Mouse (Mus musculus) intestine, embryonic 14.5 days (tissue): ENCODE measurements around the gene Gm10964. TPM values are rescaled to one million over a fixed set of nuclear protein-coding genes. Genes with fewer than 3 reads are reported as not detected.

Source experiments
- ATAC-seq: fragments of 200-750 bp; cut with Nextera tagmentation; replicated peaks from 2 replicates; pipeline ENCODE4 v1.8.0; 2017; ENCODE audit warnings: low read depth, moderate number of reproducible peaks, moderate TSS enrichment, moderate library complexity; ENCODE audit not compliant: low FRiP score, low TSS enrichment
- DNase-seq: peaks from one replicate; pipeline ENCODE4 v3.0.0-alpha.2; 2018; ENCODE audit warnings: low spot score
- H3K27ac ChIP-seq: fragments of 300-500 bp; sonication (generic); 2 replicates; pipeline ENCODE4 v1.5.1; 2014; ENCODE audit warnings: low read depth, mild to moderate bottlenecking, control low read depth
- H3K27me3 ChIP-seq: fragments of 300-500 bp; sonication (generic); replicated peaks from 2 replicates; pipeline ENCODE4 v1.6.1; 2014; ENCODE audit warnings: low read length, control low read depth; ENCODE audit not compliant: control insufficient read depth, insufficient read depth
- H3K36me3 ChIP-seq: fragments of 300-500 bp; sonication (generic); 2 replicates; pipeline ENCODE4 v1.6.1; 2014; ENCODE audit warnings: low read length, control low read depth; ENCODE audit not compliant: control insufficient read depth, insufficient read depth
- H3K4me1 ChIP-seq: fragments of 300-500 bp; sonication (generic); replicated peaks from 2 replicates; pipeline ENCODE4 v1.6.1; 2014; ENCODE audit warnings: low read length, control low read depth, mixed read lengths; ENCODE audit not compliant: control insufficient read depth, insufficient read depth
- H3K4me2 ChIP-seq: fragments of 300-500 bp; sonication (generic); 2 replicates; pipeline ENCODE4 v1.6.1; 2014; ENCODE audit warnings: low read length
- H3K4me3 ChIP-seq: fragments of 300-500 bp; sonication (generic); 2 replicates; pipeline ENCODE4 v1.5.1; 2014; ENCODE audit warnings: low read depth, low read length, control low read depth, mixed read lengths
- H3K9ac ChIP-seq: fragments of 300-500 bp; sonication (generic); 2 replicates; pipeline ENCODE4 v1.6.1; 2014; ENCODE audit warnings: mild to moderate bottlenecking, low read length
- H3K9me3 ChIP-seq: fragments of 300-500 bp; sonication (generic); 2 replicates; pipeline ENCODE4 v1.6.1; 2016; ENCODE audit warnings: low read length, control low read depth; ENCODE audit not compliant: control insufficient read depth
- WGBS: fragments of 180-500 bp; shearing (Covaris S2); extraction: QIAGEN DNeasy Blood & Tissue Kit; methylation state at CpG from one replicate; pipeline ENCODE4 v1.1.7; 2014; 5-methylcytosine and 5-hydroxymethylcytosine counted together
- polyA plus RNA-seq: library from polyadenylated mRNA; unstranded; fragments of >200 nt; fragmentation: Nextera tagmentation; extraction: Ambion mirVana; gene quantifications from 2 replicates; pipeline ENCODE4 v1.2.1, GENCODE M21; 2014

Gene Gm10964
- polyA plus RNA-seq, 1 experiment from 2014 or later = not detected

- DNase-seq (no peak), ATAC-seq (no peak)
- peaks cover 25% of the 10 kb centered on the region for H3K4me1 ChIP-seq
- H3K4me3 ChIP-seq = no peak overlapping the region
- H3K27me3 ChIP-seq = no peaks in the 10 kb centered on the region
- no peak overlapping the region for H3K4me2 ChIP-seq
- H3K9ac ChIP-seq = no peak overlapping the region
- 41% methylated on average over 5 of the region's 5 CpGs for WGBS
- no peaks in the 10 kb centered on the region for H3K9me3 ChIP-seq
- no peak overlapping the region for H3K27ac ChIP-seq
- H3K36me3 ChIP-seq = peaks cover 36% of the 10 kb centered on the region
These were observed 1.2 kb downstream of the Gm10964 start for GRCm38 (mm10) chr3:103740342-103740741.

DNA sequence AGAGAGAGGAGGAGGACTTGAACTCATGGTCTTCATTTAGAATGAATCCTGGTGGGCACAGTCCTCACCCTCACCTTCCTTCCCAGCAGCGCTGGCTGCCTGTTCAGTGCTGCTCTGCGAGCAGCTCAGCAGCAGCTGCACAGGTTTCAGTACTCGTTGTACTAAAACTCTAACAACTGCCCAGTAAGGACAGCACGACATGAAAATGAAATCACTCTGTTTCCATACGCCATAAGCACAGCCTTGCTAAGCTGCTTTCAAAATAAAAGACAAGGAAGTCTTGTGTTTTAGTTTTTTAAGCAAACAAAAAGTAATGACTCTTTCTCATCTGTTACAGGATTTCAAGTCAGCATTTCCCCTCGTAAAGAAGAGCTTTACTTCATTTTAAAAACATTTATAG lies 4.0 kb downstream of the Gm10964 start:
- WGBS = 78% methylated on average over 6 of the region's 6 CpGs
- no peak for DNase-seq
- H3K4me3 ChIP-seq = no peak overlapping the region
- no peak overlapping the region for H3K27ac ChIP-seq
- H3K27me3 ChIP-seq = no peaks in the 10 kb centered on the region
- no peak overlapping the region for H3K9ac ChIP-seq
- H3K4me2 ChIP-seq = no peak overlapping the region
- H3K36me3 ChIP-seq = peaks cover 64% of the 10 kb centered on the region
- no peak for ATAC-seq
- peaks cover 8% of the 10 kb centered on the region for H3K4me1 ChIP-seq
- no peaks in the 10 kb centered on the region for H3K9me3 ChIP-seq

- Histone ChIP-seq H3K9ac (no peak overlapping the region), H3K36me3 (peaks cover 84% of the 10 kb centered on the region), H3K4me1 (peaks cover 4% of the 10 kb centered on the region; the same call in 1 of the 2 replicates), H3K4me2 (no peak overlapping the region), H3K27me3 (no peaks in the 10 kb centered on the region), H3K27ac (no peak overlapping the region), H3K4me3 (no peak overlapping the region), H3K9me3 (no peaks in the 10 kb centered on the region)
- DNase-seq (no peak), ATAC-seq (no peak)
- WGBS = 92% methylated on average over 14 of the region's 14 CpGs
These were observed 6.0 kb downstream of the Gm10964 start for GRCm38 (mm10) chr3:103745001-103745770.

- Histone ChIP-seq H3K9ac (no peak overlapping the region), H3K36me3 (peaks cover 89% of the 10 kb centered on the region), H3K4me1 (no peaks in the 10 kb centered on the region), H3K27me3 (no peaks in the 10 kb centered on the region), H3K4me2 (no peak overlapping the region), H3K4me3 (no peak overlapping the region), H3K9me3 (no peaks in the 10 kb centered on the region), H3K27ac (no peak overlapping the region)
- 82% methylated on average over 5 of the region's 5 CpGs for WGBS
- DNase-seq = no peak
- no peak for ATAC-seq
These were observed 7.5 kb downstream of the Gm10964 start for GRCm38 (mm10) chr3:103746711-103747110.

GRCm38 (mm10) chr3:103751558-103751957 lies 12.4 kb downstream of the Gm10964 start:
- Histone ChIP-seq H3K27ac (no peak overlapping the region), H3K27me3 (no peaks in the 10 kb centered on the region), H3K9ac (no peak overlapping the region), H3K36me3 (peaks cover 90% of the 10 kb centered on the region), H3K4me1 (no peaks in the 10 kb centered on the region), H3K4me3 (no peak overlapping the region), H3K4me2 (no peak overlapping the region), H3K9me3 (no peaks in the 10 kb centered on the region)
- ATAC-seq (no peak), DNase-seq (no peak)
- 81% methylated on average over 2 of the region's 2 CpGs for WGBS

- no peak overlapping the region for H3K9ac ChIP-seq
- no peak overlapping the region for H3K27ac ChIP-seq
- H3K36me3 ChIP-seq = peaks cover 90% of the 10 kb centered on the region
- ATAC-seq (no peak), DNase-seq (no peak)
- no peaks in the 10 kb centered on the region for H3K27me3 ChIP-seq
- H3K9me3 ChIP-seq = no peaks in the 10 kb centered on the region
- no peak overlapping the region for H3K4me2 ChIP-seq
- H3K4me1 ChIP-seq = no peaks in the 10 kb centered on the region
- no peak overlapping the region for H3K4me3 ChIP-seq
- 65% methylated on average over 3 of the region's 3 CpGs for WGBS
These were observed 16.2 kb downstream of the Gm10964 start for GRCm38 (mm10) chr3:103755351-103755750.

GRCm38 (mm10) chr3:103756920-103757319 lies 17.8 kb downstream of the Gm10964 start:
- ATAC-seq = no peak
- 78% methylated on average over 2 of the region's 2 CpGs for WGBS
- Histone ChIP-seq H3K4me2 (no peak overlapping the region), H3K9ac (no peak overlapping the region), H3K9me3 (no peaks in the 10 kb centered on the region), H3K27ac (no peak overlapping the region), H3K4me1 (no peaks in the 10 kb centered on the region), H3K27me3 (no peaks in the 10 kb centered on the region), H3K4me3 (no peak overlapping the region), H3K36me3 (peaks cover 92% of the 10 kb centered on the region)
- DNase-seq = no peak

GRCm38 (mm10) chr3:103758456-103758855 lies 19.3 kb downstream of the Gm10964 start:
- H3K9me3 ChIP-seq = no peaks in the 10 kb centered on the region
- H3K27me3 ChIP-seq = no peaks in the 10 kb centered on the region
- 92% methylated on average over 7 of the region's 7 CpGs for WGBS
- H3K4me1 ChIP-seq = no peaks in the 10 kb centered on the region
- no peak overlapping the region for H3K4me3 ChIP-seq
- ATAC-seq (no peak), DNase-seq (no peak)
- H3K9ac ChIP-seq = no peak overlapping the region
- H3K4me2 ChIP-seq = no peak overlapping the region
- no peak overlapping the region for H3K27ac ChIP-seq
- H3K36me3 ChIP-seq = peaks cover 92% of the 10 kb centered on the region
